Mouse (Mus musculus) myocyte (in vitro differentiated cells): Measurements from ENCODE around the gene Zc3h7b. TPM values are rescaled to one million over a fixed set of nuclear protein-coding genes. Genes with fewer than 3 reads are reported as not detected.

Experiments used
- H3K27me3 ChIP-seq: one replicate; pipeline ENCODE4 v1.6.1; 2011; ENCODE audit not compliant: control insufficient read depth, insufficient read depth, insufficient read length
- H3K36me3 ChIP-seq: one replicate; pipeline ENCODE4 v1.6.1; 2011; ENCODE audit not compliant: control insufficient read depth, insufficient read depth
- H3K4me2 ChIP-seq: one replicate; pipeline ENCODE4 v1.6.1; 2011; ENCODE audit warnings: low read depth, control low read depth
- H3K4me3 ChIP-seq: one replicate; pipeline ENCODE4 v1.5.1; 2011; ENCODE audit warnings: mild to moderate bottlenecking, control low read depth, moderate library complexity
- H3K79me2 ChIP-seq: one replicate; pipeline ENCODE4 v1.6.1; 2011; ENCODE audit not compliant: control insufficient read depth, insufficient read depth
- H3ac ChIP-seq: one replicate; pipeline ENCODE4 v1.6.1; 2011; ENCODE audit not compliant: control insufficient read depth, insufficient read length
- CEBPB ChIP-seq: IDR thresholded peaks from 2 replicates; pipeline ENCODE4 v1.6.1; 2011; ENCODE audit warnings: mild to moderate bottlenecking, moderate library complexity; ENCODE audit not compliant: poor library complexity, insufficient read depth, severe bottlenecking
- E2F4 ChIP-seq: IDR thresholded peaks from one replicate; pipeline ENCODE4 v1.6.1; 2011; ENCODE audit warnings: mild to moderate bottlenecking, control low read depth, moderate library complexity; ENCODE audit not compliant: insufficient read depth
- MAX ChIP-seq: IDR thresholded peaks from one replicate; pipeline ENCODE4 v1.6.1; 2011; ENCODE audit warnings: low read depth, mild to moderate bottlenecking, control low read depth
- MYOD1 ChIP-seq, 3 experiments: IDR thresholded peaks; one replicate each; pipeline ENCODE4 v1.6.1; 2011; ENCODE audit warnings: control low read depth in 2 of 3, low read depth in 2 of 3, mild to moderate bottlenecking in 2 of 3, moderate library complexity in 1 of 3; ENCODE audit not compliant: insufficient read length in 2 of 3, control insufficient read depth in 1 of 3
- MYOG ChIP-seq, 3 experiments: IDR thresholded peaks; one replicate each; pipeline ENCODE4 v1.6.1; 2011; ENCODE audit warnings: control low read depth in 2 of 3, low read depth in 2 of 3, mild to moderate bottlenecking in 2 of 3; ENCODE audit not compliant: insufficient read length in 2 of 3, control insufficient read depth in 1 of 3, insufficient read depth in 1 of 3
- POLR2A ChIP-seq: IDR thresholded peaks from one replicate; pipeline ENCODE4 v1.6.1; 2011; ENCODE audit warnings: low read depth, mild to moderate bottlenecking, control low read depth, moderate library complexity; ENCODE audit not compliant: insufficient read length
- POLR2AphosphoS2 ChIP-seq: IDR thresholded peaks from one replicate; pipeline ENCODE4 v1.6.1; 2011; ENCODE audit warnings: low read depth, control low read depth; ENCODE audit not compliant: insufficient read length
- REST ChIP-seq: IDR thresholded peaks from one replicate; pipeline ENCODE4 v1.6.1; 2011; ENCODE audit warnings: mild to moderate bottlenecking, control low read depth, moderate library complexity; ENCODE audit not compliant: insufficient read depth, insufficient read length
- SRF ChIP-seq: IDR thresholded peaks from one replicate; pipeline ENCODE4 v1.6.1; 2011; ENCODE audit warnings: low read depth; ENCODE audit not compliant: control insufficient read depth, insufficient read length
- TCF12 ChIP-seq: IDR thresholded peaks from one replicate; pipeline ENCODE4 v1.6.1; 2011; ENCODE audit warnings: mild to moderate bottlenecking, control low read depth; ENCODE audit not compliant: poor library complexity, insufficient read depth, severe bottlenecking
- TCF3 ChIP-seq: IDR thresholded peaks from one replicate; pipeline ENCODE4 v1.6.1; 2011; ENCODE audit warnings: low read depth, control low read depth; ENCODE audit not compliant: insufficient read length
- USF1 ChIP-seq: IDR thresholded peaks from one replicate; pipeline ENCODE4 v1.6.1; 2011; ENCODE audit warnings: low read depth, mild to moderate bottlenecking, control low read depth, moderate library complexity
- polyA plus RNA-seq: library from polyadenylated mRNA; unstranded; fragments of >200 nt; fragmentation: generic; extraction: Trizol; gene quantifications from one replicate; pipeline ENCODE4 v1.2.1, GENCODE M21; 2012; ENCODE audit warnings: missing spikeins

Gene Zc3h7b
- polyA plus RNA-seq, 1 experiment = 45.9 TPM

DNA sequence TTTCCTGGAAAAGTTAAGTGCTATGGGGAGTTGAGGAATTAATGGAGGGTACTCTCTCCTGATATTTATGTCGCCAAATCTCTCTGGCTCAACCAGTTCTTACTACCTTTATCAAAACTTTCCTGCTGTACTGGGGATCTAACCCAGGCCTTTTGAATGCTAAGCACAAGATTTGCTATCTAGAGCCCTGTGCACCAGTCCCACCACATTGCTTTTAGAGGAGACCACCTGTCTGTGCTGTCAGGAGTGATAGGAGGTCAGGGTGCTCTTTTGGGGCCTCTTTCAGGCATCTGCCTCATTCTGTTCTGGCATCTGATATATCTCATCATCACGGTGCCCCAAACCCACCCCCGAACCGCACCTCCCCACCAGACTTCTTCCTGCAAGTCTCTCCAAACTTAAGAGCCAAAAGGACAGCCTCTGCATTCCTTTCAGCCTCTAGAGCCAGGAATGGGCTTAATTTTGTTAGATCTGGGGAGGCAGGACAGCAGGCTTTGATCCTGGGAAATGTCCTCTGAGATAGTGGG is 58.6 kb downstream of the Zc3h7b start:
- Histone ChIP-seq H3K4me2 (peak overlapping the region; percentile 98), H3K4me3 (peak overlapping the region; percentile 6), H3K27me3 (no peaks in the 10 kb centered on the region), H3K79me2 (no peaks in the 10 kb centered on the region), H3K36me3 (no peaks in the 10 kb centered on the region), H3ac (peak overlapping the region; percentile 28)
- TF ChIP-seq MAX = no peak
- no peak for TF ChIP-seq USF1
- TF ChIP-seq POLR2A = no peak
- TF ChIP-seq TCF12 = no peak
- TF ChIP-seq REST = no peak
- no peak for TF ChIP-seq TCF3
- TF ChIP-seq E2F4 = no peak

DNA sequence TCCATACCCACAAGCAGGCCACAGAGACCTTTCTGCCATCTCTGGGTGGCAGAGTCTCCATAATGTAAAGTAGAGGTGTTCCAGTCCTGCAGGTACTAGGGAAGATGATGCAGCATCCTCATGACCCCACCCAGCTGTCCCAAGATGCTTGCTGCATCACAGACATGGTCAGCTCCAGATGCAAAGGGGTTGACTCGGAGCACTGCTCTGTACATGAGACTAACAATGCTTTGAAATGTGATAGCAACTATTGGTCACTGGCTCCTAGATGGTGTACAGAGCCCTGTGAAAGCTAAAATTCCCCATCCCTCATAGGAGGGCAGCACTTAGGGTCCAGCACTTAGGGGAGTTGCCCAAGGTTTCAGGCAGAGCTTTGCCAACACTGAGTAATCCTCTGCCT is 59.3 kb downstream of the Zc3h7b start:
- no peaks in the 10 kb centered on the region for H3K79me2 ChIP-seq
- H3ac ChIP-seq = no peak overlapping the region
- no peaks in the 10 kb centered on the region for H3K27me3 ChIP-seq
- H3K36me3 ChIP-seq = no peaks in the 10 kb centered on the region
- no peak overlapping the region for H3K4me3 ChIP-seq
- TF ChIP-seq E2F4 (no peak), MAX (no peak), SRF (no peak), USF1 (no peak), REST (no peak), MYOD1 (IDR thresholded peaks at IDR 0.05; ENCODE audit: control insufficient read depth in 1 of 3, insufficient read length in 2 of 3, low read depth in 2 of 3) (no peak), MYOG (IDR thresholded peaks at IDR 0.05; ENCODE audit: control insufficient read depth in 1 of 3, insufficient read depth in 1 of 3, insufficient read length in 2 of 3, low read depth in 2 of 3) (no peak), TCF3 (no peak), CEBPB (no peak), TCF12 (no peak), POLR2AphosphoS2 (no peak), POLR2A (no peak)
- H3K4me2 ChIP-seq = no peak overlapping the region

DNA sequence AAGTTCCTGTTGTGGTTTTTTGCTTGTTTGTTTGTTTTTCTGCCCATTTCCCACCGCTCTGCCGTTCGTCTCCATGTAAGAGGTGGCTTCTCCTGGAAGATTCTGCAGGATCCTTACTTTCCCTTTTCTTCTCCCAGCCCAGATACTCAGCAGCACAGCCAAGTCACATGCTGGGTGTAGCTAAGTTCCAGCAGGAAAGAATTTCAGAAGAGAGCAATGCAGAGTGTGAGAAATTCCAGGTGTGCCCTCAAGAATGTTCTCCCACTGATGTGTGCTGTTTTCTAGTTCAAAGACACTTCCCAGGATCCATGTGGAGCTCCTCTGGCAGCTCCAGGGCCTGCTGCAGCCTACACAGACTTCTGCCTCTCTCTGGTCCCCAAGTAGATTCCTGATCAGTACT is 60.0 kb downstream of the Zc3h7b start:
- H3ac ChIP-seq = no peak overlapping the region
- H3K4me2 ChIP-seq = no peak overlapping the region
- no peaks in the 10 kb centered on the region for H3K79me2 ChIP-seq
- no peaks in the 10 kb centered on the region for H3K27me3 ChIP-seq
- no peaks in the 10 kb centered on the region for H3K36me3 ChIP-seq
- no peak overlapping the region for H3K4me3 ChIP-seq
- TF ChIP-seq USF1 (peak; percentile 7), MYOD1 (IDR thresholded peaks at IDR 0.05; ENCODE audit: control insufficient read depth in 1 of 3, insufficient read length in 2 of 3, low read depth in 2 of 3) (no peak), POLR2AphosphoS2 (no peak)

DNA sequence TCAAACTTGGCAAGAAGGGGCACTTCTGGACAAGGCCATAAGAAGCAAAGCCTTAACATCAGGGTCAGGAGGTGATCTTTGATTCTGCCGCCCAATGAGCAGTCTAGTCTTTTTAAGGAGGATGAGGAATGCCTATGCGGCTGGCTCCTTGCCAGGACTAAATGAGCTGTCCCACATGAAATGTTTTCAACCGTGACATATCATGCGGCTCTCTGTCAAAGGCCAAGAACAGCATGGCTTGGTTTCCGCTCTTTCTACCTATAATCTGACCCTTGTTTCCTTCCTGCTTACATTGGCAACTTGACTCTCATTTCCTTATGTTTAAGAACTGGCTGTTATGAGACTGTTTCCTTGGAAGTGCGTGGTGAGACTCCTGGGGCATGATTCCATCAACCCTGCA is 60.8 kb downstream of the Zc3h7b start:
- Histone ChIP-seq H3K4me2 (no peak overlapping the region), H3K79me2 (no peaks in the 10 kb centered on the region), H3K27me3 (no peaks in the 10 kb centered on the region), H3K36me3 (no peaks in the 10 kb centered on the region), H3ac (no peak overlapping the region), H3K4me3 (no peak overlapping the region)
- TF ChIP-seq USF1 (no peak), MYOG (IDR thresholded peaks at IDR 0.05; ENCODE audit: control insufficient read depth in 1 of 3, insufficient read depth in 1 of 3, insufficient read length in 2 of 3, low read depth in 2 of 3) (no peak), TCF12 (no peak), TCF3 (no peak), CEBPB (no peak), MAX (no peak), E2F4 (no peak), POLR2A (no peak), REST (no peak)

DNA sequence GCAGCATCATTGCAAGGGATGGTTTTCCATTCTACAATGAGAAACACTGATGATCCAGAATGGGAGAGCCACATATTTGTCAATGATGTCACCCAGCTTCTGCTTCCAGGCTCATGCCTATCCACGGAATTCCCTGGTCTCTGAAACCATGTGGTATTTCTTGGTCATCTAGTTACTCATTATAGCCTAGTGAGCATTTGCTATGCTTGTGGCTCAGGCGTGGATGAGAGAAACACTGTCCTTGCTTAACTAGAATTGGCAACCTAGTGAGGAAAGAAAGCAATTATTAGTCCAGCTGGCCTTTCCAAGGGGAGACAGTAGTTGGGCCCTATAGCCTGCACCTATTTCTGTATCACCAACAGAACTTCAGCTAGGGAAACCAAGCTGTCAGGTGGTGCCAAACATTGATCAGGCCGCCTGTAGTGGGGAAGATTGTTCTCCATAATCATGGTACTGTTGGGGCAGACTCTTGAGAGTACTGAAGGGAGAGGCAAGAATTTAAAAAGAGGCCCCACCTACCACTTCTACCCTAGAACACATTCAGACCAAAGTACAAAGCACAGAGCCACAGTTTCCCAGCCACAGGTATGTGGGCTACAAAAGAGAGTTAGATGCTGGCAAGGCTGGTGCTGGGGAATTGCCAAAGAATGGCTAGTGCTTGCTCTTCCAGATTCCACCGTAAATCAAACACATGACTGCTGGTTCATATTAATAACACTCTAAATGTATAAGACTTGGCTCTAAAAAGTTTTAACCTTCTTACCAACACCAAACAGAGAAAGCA is 62.0 kb downstream of the Zc3h7b start:
- Histone ChIP-seq H3K36me3 (no peaks in the 10 kb centered on the region), H3K4me2 (no peak overlapping the region), H3K79me2 (peaks cover under 1% of the 10 kb centered on the region), H3ac (no peak overlapping the region), H3K27me3 (no peaks in the 10 kb centered on the region), H3K4me3 (no peak overlapping the region)
- TF ChIP-seq TCF12 (no peak), REST (no peak), CEBPB (no peak), MYOD1 (IDR thresholded peaks at IDR 0.05; ENCODE audit: control insufficient read depth in 1 of 3, insufficient read length in 2 of 3, low read depth in 2 of 3) (no peak), SRF (no peak), MAX (no peak), POLR2A (no peak), MYOG (IDR thresholded peaks at IDR 0.05; ENCODE audit: control insufficient read depth in 1 of 3, insufficient read depth in 1 of 3, insufficient read length in 2 of 3, low read depth in 2 of 3) (no peak)
